Mouse (Mus musculus) CH12.LX (cell line): Measurements from ENCODE around the gene Myom1. TPM values are rescaled to one million over a fixed set of nuclear protein-coding genes. Genes with fewer than 3 reads are reported as not detected.
A peak's percentile ranks its signal among the peaks of the same experiment; 100 is the strongest.
"Not testable (repeated sequence)": the region's sequence is repeated elsewhere in the genome, so short reads cannot be mapped to it uniquely, and the experiment has no call there.

Experiments
- DNase-seq: peaks from one replicate; pipeline ENCODE4 v3.0.0-alpha.2; 2013; ENCODE audit errors: extremely low read depth
- H3K27ac ChIP-seq: 2 replicates; pipeline ENCODE4 v1.5.1; 2012; ENCODE audit warnings: low read depth, mild to moderate bottlenecking, control low read depth, moderate library complexity; ENCODE audit not compliant: insufficient read depth
- H3K27me3 ChIP-seq: replicated peaks from 2 replicates; pipeline ENCODE3; 2012; ENCODE audit warnings: inconsistent platforms
- H3K36me3 ChIP-seq, 2 experiments: replicated peaks in 1 of 2; 2 replicates each; pipeline versions ENCODE3 to v1.6.1; 2012; ENCODE audit warnings: inconsistent platforms in 1 of 2, low read length in 1 of 2, mild to moderate bottlenecking in 1 of 2, mixed read lengths in 1 of 2, moderate library complexity in 1 of 2; ENCODE audit not compliant: control insufficient read depth in 1 of 2, insufficient read depth in 1 of 2
- H3K4me1 ChIP-seq, 2 experiments: 2 replicates each; pipeline ENCODE4 v1.6.1; 2012; ENCODE audit warnings: inconsistent platforms in 1 of 2, moderate library complexity in 1 of 2; ENCODE audit not compliant: insufficient read depth in 2 of 2, control insufficient read depth in 1 of 2
- H3K4me2 ChIP-seq: 2 replicates; pipeline ENCODE4 v1.6.1; 2012; ENCODE audit warnings: low read depth, mild to moderate bottlenecking, control low read depth; ENCODE audit not compliant: poor library complexity, insufficient read depth, severe bottlenecking
- H3K4me3 ChIP-seq, 3 experiments: fragments of 150-350 bp in 1 of 3; sonication (generic) in 1 of 3; replicated peaks in 1 of 3; 2 replicates each; pipeline versions ENCODE3 to v1.5.1; 2011 to 2012; ENCODE audit warnings: low read depth in 2 of 3, low read length in 2 of 3, mild to moderate bottlenecking in 2 of 3, moderate library complexity in 2 of 3, control low read depth in 1 of 3, improper control_type of control experiment in 1 of 3, inconsistent platforms in 1 of 3, mixed read lengths in 1 of 3; ENCODE audit not compliant: poor library complexity in 1 of 3
- H3K79me2 ChIP-seq: replicated peaks from 2 replicates; pipeline ENCODE4 v1.6.1; 2012; ENCODE audit warnings: mild to moderate bottlenecking, moderate library complexity; ENCODE audit not compliant: control insufficient read depth, poor library complexity, insufficient read depth, severe bottlenecking; ENCODE audit errors: extremely low read depth
- H3K9ac ChIP-seq: 2 replicates; pipeline ENCODE4 v1.6.1; 2012; ENCODE audit warnings: low read depth, mild to moderate bottlenecking, control low read depth, moderate library complexity; ENCODE audit not compliant: insufficient read depth
- H3K9me3 ChIP-seq: replicated peaks from 2 replicates; pipeline ENCODE3; 2012; ENCODE audit warnings: low read length, inconsistent platforms, mixed read lengths
- BHLHE40 ChIP-seq: IDR thresholded peaks from 2 replicates; pipeline ENCODE4 v1.6.1; 2011; ENCODE audit warnings: mild to moderate bottlenecking, low read depth, low read length, improper control_type of control experiment
- CHD1 ChIP-seq: IDR thresholded peaks from 2 replicates; pipeline ENCODE4 v1.6.1; 2012; ENCODE audit warnings: low read depth, low read length, improper control_type of control experiment, inconsistent platforms
- ELF1 ChIP-seq: IDR thresholded peaks from 2 replicates; pipeline ENCODE4 v1.6.1; 2014; ENCODE audit warnings: low read depth, mild to moderate bottlenecking, inconsistent platforms, low read length, improper control_type of control experiment
- EP300 ChIP-seq: IDR thresholded peaks from 2 replicates; pipeline ENCODE4 v1.6.1; 2011; ENCODE audit warnings: low read length, improper control_type of control experiment
- ETS1 ChIP-seq: conservative IDR thresholded peaks from 2 replicates; pipeline ENCODE4 v1.6.1; 2012; ENCODE audit warnings: low read depth, mild to moderate bottlenecking, inconsistent platforms, low read length, improper control_type of control experiment, moderate library complexity
- HCFC1 ChIP-seq: IDR thresholded peaks from 2 replicates; pipeline ENCODE4 v1.6.1; 2012; ENCODE audit warnings: low read depth, mild to moderate bottlenecking, inconsistent platforms, low read length, improper control_type of control experiment
- IRF4 ChIP-seq: IDR thresholded peaks from 2 replicates; pipeline ENCODE4 v1.6.1; 2014; ENCODE audit warnings: low read depth, mild to moderate bottlenecking, inconsistent platforms, low read length, improper control_type of control experiment
- JUND ChIP-seq: conservative IDR thresholded peaks from 2 replicates; pipeline ENCODE4 v1.6.1; 2011; ENCODE audit warnings: low read depth, low read length, improper control_type of control experiment
- KAT2A ChIP-seq: IDR thresholded peaks from 2 replicates; pipeline ENCODE4 v1.6.1; 2012; ENCODE audit warnings: low read length, improper control_type of control experiment, inconsistent platforms; ENCODE audit not compliant: insufficient replicate concordance
- MAZ ChIP-seq: IDR thresholded peaks from 2 replicates; pipeline ENCODE4 v1.6.1; 2012; ENCODE audit warnings: low read depth, mild to moderate bottlenecking, inconsistent platforms, low read length, improper control_type of control experiment, moderate library complexity
- MEF2A ChIP-seq: IDR thresholded peaks from 2 replicates; pipeline ENCODE4 v1.6.1; 2014; ENCODE audit warnings: low read depth, mild to moderate bottlenecking, inconsistent platforms, low read length, improper control_type of control experiment, borderline replicate concordance
- MYC ChIP-seq: IDR thresholded peaks from 2 replicates; pipeline ENCODE4 v1.6.1; 2011; ENCODE audit warnings: low read depth, mild to moderate bottlenecking, improper control_type of control experiment, low read length
- NELFE ChIP-seq: IDR thresholded peaks from 2 replicates; pipeline ENCODE4 v1.6.1; 2011; ENCODE audit warnings: low read depth, low read length, improper control_type of control experiment
- RCOR1 ChIP-seq: conservative IDR thresholded peaks from 2 replicates; pipeline ENCODE4 v1.6.1; 2012; ENCODE audit warnings: low read depth, mild to moderate bottlenecking, inconsistent platforms, low read length, improper control_type of control experiment
- SIN3A ChIP-seq: IDR thresholded peaks from 2 replicates; pipeline ENCODE4 v1.6.1; 2012; ENCODE audit warnings: low read length, improper control_type of control experiment, inconsistent platforms
- SMC3 ChIP-seq: IDR thresholded peaks from 2 replicates; pipeline ENCODE4 v1.6.1; 2011; ENCODE audit warnings: low read depth, low read length, improper control_type of control experiment
- TBP ChIP-seq: conservative IDR thresholded peaks from 2 replicates; pipeline ENCODE4 v1.6.1; 2011; ENCODE audit warnings: low read depth, low read length, improper control_type of control experiment
- TCF12 ChIP-seq: IDR thresholded peaks from 2 replicates; pipeline ENCODE4 v1.6.1; 2014; ENCODE audit warnings: low read depth, mild to moderate bottlenecking, inconsistent platforms, low read length, improper control_type of control experiment
- UBTF ChIP-seq: IDR thresholded peaks from 2 replicates; pipeline ENCODE4 v1.6.1; 2012; ENCODE audit warnings: low read depth, mild to moderate bottlenecking, inconsistent platforms, low read length, improper control_type of control experiment, moderate library complexity
- USF2 ChIP-seq: conservative IDR thresholded peaks from 2 replicates; pipeline ENCODE4 v1.6.1; 2011; ENCODE audit warnings: low read depth, low read length, improper control_type of control experiment
- ZC3H11A ChIP-seq: IDR thresholded peaks from 2 replicates; pipeline ENCODE4 v1.6.1; 2012; ENCODE audit warnings: low read depth, mild to moderate bottlenecking, inconsistent platforms, low read length, improper control_type of control experiment
- ZNF384 ChIP-seq: IDR thresholded peaks from 2 replicates; pipeline ENCODE4 v1.6.1; 2012; ENCODE audit warnings: low read depth, low read length, improper control_type of control experiment, inconsistent platforms
- dilution Hi-C: fragments of 300-500 bp; cut with MboI; formaldehyde crosslinking; loops from 2 replicates; pipeline ENCODE4 v1.14.3; 2020; ENCODE audit warnings: low sequenced_read_pairs; ENCODE audit not compliant: extremely low pct_unique_long_range_greater_than_20kb, extremely low pct_ligation_motif_present
- in situ Hi-C: fragments of 300-500 bp; cut with MboI; formaldehyde crosslinking; loops from 3 replicates; pipeline ENCODE4 v1.14.3; 2019; ENCODE audit warnings: low sequenced_read_pairs, low pct_ligation_motif_present, low pct_unique_long_range_greater_than_20kb, mixed read lengths
- polyA plus RNA-seq: library from polyadenylated mRNA; unstranded; fragments of >175 nt; gene quantifications from 2 replicates; pipeline ENCODE4 v1.2.1, GENCODE M21; 2012; ENCODE audit warnings: low read depth; ENCODE audit not compliant: insufficient read length
- total RNA-seq, 2 experiments: library from RNA; depleted of rRNA; stranded (reverse); fragments of 300-350 nt in 1 of 2; fragments of >200 nt in 1 of 2; gene quantifications; 2 replicates each; pipeline ENCODE4 v1.2.3; 2012 to 2014

The Myom1 gene
- total and polyA plus RNA-seq, 3 experiments: 0.26 to 0.93 (median 0.55) TPM

GRCm38 (mm10) chr17:70963546-70963945, 38.9 kb upstream of the Myom1 start:
- H3K4me3 ChIP-seq, H3K4me2 ChIP-seq, H3K36me3 ChIP-seq, H3K27ac ChIP-seq, H3K27me3 ChIP-seq, H3K9ac ChIP-seq, dilution Hi-C loops, H3K79me2 ChIP-seq, H3K9me3 ChIP-seq: not testable (repeated sequence)
- peaks cover 9 to 23% of the 10 kb centered on the region in 2 experiments for H3K4me1 ChIP-seq
- peak; percentile 61 for DNase-seq
- in situ Hi-C loops: loop anchor here (10.0 kb wide), 1 partner anchor 219 kb away; no protein-coding TSS in a partner anchor

- H3K79me2 ChIP-seq: no peaks in the 10 kb centered on the region
- TF ChIP-seq SMC3 (no peak), TCF12 (no peak), MEF2A (no peak), MAZ (no peak), IRF4 (no peak), ZC3H11A (no peak), KAT2A (no peak), MYC (no peak), ETS1 (no peak), USF2 (no peak), EP300 (no peak)
- no peaks in the 10 kb centered on the region for H3K9me3 ChIP-seq
- in situ Hi-C loops (loop anchor here (10.0 kb wide), 1 partner anchor 220 kb away; no protein-coding TSS in a partner anchor), dilution Hi-C loops (no loop called here)
- no peak overlapping the region for H3K27ac ChIP-seq
- H3K27me3 ChIP-seq: no peaks in the 10 kb centered on the region
- H3K4me2 ChIP-seq: no peak overlapping the region
- no peak overlapping the region for H3K4me3 ChIP-seq
- H3K9ac ChIP-seq: no peak overlapping the region
- no peaks in the 10 kb centered on the region for H3K36me3 ChIP-seq
- H3K4me1 ChIP-seq: peaks cover 8 to 36% of the 10 kb centered on the region in 2 experiments
- DNase-seq: no peak
Observed at GRCm38 (mm10) chr17:70965281-70965680, 37.2 kb upstream of the Myom1 start.

- no peak overlapping the region for H3K27ac ChIP-seq
- in situ Hi-C loops: loop anchor here (10.0 kb wide), 1 partner anchor 221 kb away; no protein-coding TSS in a partner anchor
- DNase-seq: no peak
Observed at GRCm38 (mm10) chr17:70966126-70966525, 36.3 kb upstream of the Myom1 start.

More at GRCm38 (mm10) chr17:70966126-70966525, 36.3 kb upstream of the Myom1 start:
- Histone ChIP-seq H3K79me2 (no peaks in the 10 kb centered on the region), H3K36me3 (no peaks in the 10 kb centered on the region), H3K9me3 (no peaks in the 10 kb centered on the region), H3K4me2 (no peak overlapping the region)
- dilution Hi-C loops: no loop called here
- TF ChIP-seq SIN3A: no peak
- TF ChIP-seq CHD1: no peak
- TF ChIP-seq NELFE: no peak
- TF ChIP-seq ELF1: no peak
- no peak for TF ChIP-seq UBTF
- no peak for TF ChIP-seq TBP
- no peak for TF ChIP-seq HCFC1
- no peak for TF ChIP-seq MEF2A
- no peak for TF ChIP-seq RCOR1
- no peak for TF ChIP-seq KAT2A
- TF ChIP-seq JUND: no peak
- TF ChIP-seq ZNF384: no peak
- TF ChIP-seq BHLHE40: no peak
- TF ChIP-seq, all 38 proteins: peak for 0
- Histone ChIP-seq H3K4me3 (no peak overlapping the region), H3K9ac (no peak overlapping the region), H3K27me3 (no peaks in the 10 kb centered on the region), H3K4me1 (peaks cover 8 to 36% of the 10 kb centered on the region in 2 experiments)
